Mouse (Mus musculus) CH12.LX (cell line): ENCODE measurements around the gene Arhgef12.

Source experiments
- CTCF ChIP-seq, 2 experiments: IDR thresholded peaks in 1 of 2; conservative IDR thresholded peaks in 1 of 2; 2 replicates each; pipeline ENCODE4 v1.5.1; 2011 to 2012; ENCODE audit warnings: low read depth in 2 of 2, low read length in 2 of 2, improper control_type of control experiment in 1 of 2, inconsistent platforms in 1 of 2, mild to moderate bottlenecking in 1 of 2, moderate library complexity in 1 of 2
- HCFC1 ChIP-seq: IDR thresholded peaks from 2 replicates; pipeline ENCODE4 v1.6.1; 2012; ENCODE audit warnings: low read depth, mild to moderate bottlenecking, inconsistent platforms, low read length, improper control_type of control experiment
- NRF1 ChIP-seq: IDR thresholded peaks from 2 replicates; pipeline ENCODE4 v1.6.1; 2014; ENCODE audit warnings: low read depth, mild to moderate bottlenecking, inconsistent platforms, low read length, improper control_type of control experiment, moderate library complexity
- POLR2A ChIP-seq: IDR thresholded peaks from 2 replicates; pipeline ENCODE4 v1.6.1; 2011; ENCODE audit warnings: low read depth, mild to moderate bottlenecking, improper control_type of control experiment, low read length
- USF2 ChIP-seq: conservative IDR thresholded peaks from 2 replicates; pipeline ENCODE4 v1.6.1; 2011; ENCODE audit warnings: low read depth, low read length, improper control_type of control experiment

DNA sequence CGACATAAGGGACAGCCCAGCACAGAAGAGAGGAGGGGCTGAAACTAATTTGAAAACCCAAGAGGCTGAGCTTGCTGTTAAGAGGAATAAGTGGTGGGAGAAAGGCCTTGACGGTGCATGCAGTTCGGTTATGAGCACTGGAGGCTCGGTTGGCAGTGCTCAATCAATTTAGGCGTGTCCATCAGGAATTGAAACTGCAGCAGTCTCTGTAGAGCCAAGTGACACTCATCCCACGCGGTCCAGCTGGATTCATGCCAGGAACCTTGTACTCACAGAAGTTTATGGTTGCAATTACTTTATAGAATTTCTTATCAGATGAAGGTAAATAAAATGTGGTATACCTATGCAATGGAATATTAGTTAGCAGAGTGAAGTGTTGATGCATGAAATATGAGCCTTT lies 148.6 kb downstream of the Arhgef12 start:
- no peak for TF ChIP-seq CTCF (conservative IDR thresholded peaks at IDR 0.05 in 1 of 2, IDR thresholded peaks at IDR 0.05 in 1 of 2; ENCODE audit: low read depth in 2 of 2, low read length in 2 of 2)
- TF ChIP-seq USF2, result no peak
- TF ChIP-seq HCFC1, result no peak
- TF ChIP-seq POLR2A, result no peak
- no peak for TF ChIP-seq NRF1
